Mouse (Mus musculus) left cerebral cortex, postnatal 14 days (tissue): ENCODE data around the gene Smad1. TPM values are rescaled to one million over a fixed set of nuclear protein-coding genes. Genes with fewer than 3 reads are reported as not detected.
A peak's percentile ranks its signal among the peaks of the same experiment; 100 is the strongest.

Experiments
- DNase-seq, 2 experiments: peaks; one replicate each; pipeline ENCODE4 v3.0.0; 2021 to 2022; ENCODE audit warnings: low spot score in 2 of 2, mixed read lengths in 1 of 2
- intact Hi-C: fragments of 180-260 bp; cut with DNase I; formaldehyde crosslinking; loops from one replicate; pipeline ENCODE4 v1.15.1; 2025
- total RNA-seq, 2 experiments: library from RNA; stranded (reverse); gene quantifications; 2 replicates each; pipeline ENCODE4 v1.2.3; 2021

Gene Smad1
- total RNA-seq, 2 experiments from 2014 or later: 31.6 to 33.7 TPM

DNA sequence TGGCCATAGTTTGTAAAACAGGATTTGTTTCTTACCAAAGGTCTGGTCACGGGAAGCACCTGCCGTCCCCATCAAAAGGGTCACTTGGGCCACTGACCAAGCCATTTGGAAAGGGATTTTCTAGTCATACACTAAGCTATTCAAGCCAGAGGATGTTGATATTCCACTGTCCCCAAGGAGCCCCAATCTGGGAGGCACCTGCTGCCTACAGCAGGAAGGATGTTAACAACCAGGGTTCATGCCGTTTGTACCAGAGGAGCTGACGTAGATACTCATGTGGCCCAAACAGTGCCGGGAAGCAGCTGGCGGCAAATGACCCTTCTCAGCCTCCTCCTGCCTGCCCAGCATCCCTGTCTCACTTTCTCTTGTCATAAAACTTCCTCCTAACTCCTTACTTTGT, 73.8 kb downstream of the Smad1 start:
- intact Hi-C loops: no loop called here
- DNase-seq: no peak

DNA sequence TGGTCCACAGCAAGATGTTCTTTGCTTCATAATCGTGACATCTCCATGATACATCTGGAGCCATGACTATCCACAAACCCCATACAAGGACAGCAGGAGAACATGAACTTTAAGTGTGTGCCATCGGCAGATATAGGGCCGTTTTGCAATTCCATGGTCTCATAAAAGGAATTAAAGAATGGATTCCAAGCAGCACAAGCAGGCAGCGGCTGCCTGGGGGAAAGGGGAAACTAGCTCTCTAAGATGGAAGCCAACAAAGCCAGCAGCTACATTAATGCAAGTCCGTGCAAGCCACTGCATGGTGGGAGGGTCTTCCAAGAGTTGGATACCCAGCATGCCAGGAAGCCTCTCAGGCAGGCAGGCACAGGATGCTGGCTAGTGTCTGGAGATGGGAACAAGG, 74.4 kb downstream of the Smad1 start:
- no peak for DNase-seq
- intact Hi-C loops: no loop called here

DNA sequence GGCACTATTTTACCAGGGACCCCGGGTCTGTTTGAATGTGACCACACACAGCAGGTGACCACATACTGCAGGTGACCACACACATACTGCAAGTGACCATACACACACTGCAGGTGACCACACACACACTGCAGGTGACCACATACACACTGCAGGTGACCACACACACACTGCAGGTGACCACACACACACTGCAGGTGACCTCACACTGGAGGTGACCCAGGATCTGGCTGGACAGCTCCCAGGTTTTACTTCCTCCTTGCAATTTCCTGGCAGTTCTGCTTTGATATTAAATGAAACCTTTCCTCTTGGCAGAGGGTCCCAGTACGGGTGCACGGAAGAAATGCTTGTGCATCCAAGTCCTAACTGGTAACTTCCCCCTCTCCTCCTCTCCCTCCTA, 75.3 kb downstream of the Smad1 start:
- intact Hi-C loops: no loop called here
- no peak for DNase-seq

DNA sequence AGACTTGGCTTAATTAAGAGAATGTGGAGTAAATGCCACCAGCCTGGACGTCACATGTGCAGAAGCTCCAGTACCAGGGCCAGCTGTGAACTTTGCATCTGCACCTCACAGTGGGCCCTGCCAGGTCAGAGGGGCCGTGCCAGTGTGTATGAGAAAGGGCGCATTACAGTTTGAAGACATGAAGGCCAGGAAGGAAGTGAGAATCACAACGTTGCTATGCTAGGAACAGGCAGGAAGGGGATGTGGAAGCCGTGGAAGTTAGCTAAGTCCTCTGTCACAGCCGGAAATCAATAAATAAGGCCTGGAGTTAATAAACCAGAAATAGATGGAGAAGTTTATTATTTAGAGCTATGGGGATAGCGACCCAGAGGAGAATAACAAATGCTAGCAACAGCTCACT, 76.2 kb downstream of the Smad1 start:
- intact Hi-C loops: no loop called here
- no peak for DNase-seq

DNA sequence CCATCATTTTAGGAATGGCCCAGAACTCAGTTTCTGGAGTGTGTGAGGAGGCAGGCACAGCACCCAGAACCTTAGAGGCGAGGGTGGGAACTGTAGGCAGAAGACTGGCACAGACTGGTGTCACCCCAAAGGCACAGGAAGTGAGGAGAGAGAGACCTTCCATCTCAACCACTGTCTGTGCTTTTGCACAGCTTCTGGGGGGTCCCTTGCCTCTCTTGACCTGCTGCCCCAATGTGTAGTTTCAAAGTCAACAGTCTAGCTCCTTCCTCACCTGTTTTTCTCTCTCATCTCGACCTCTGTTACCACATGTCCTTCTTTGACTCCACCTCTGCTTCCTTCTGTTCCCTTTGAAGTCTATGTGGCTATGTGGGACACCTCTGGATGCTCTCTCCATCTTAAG, 88.5 kb downstream of the Smad1 start:
- no peak for DNase-seq
- intact Hi-C loops: no loop called here

DNA sequence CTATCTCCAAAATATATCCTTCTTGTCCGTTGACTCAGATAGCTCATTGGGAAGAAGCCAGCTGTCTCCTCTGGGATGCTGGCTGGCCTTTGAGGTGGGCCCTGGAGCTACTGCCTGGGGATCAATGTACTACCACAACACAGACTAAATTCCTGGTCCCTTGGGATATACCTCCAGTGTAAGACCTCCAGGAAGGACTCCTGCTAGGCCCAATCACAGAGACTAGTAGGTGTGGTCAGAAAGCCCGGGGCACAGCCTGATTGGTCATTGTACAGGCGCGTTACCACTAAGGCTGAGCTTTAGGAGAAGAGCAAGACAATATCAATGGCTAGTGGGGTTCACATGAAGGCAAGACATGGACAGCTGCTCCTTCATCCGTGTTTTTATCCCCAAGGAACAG, 93.4 kb downstream of the Smad1 start:
- intact Hi-C loops: no loop called here
- DNase-seq: no peak

DNA sequence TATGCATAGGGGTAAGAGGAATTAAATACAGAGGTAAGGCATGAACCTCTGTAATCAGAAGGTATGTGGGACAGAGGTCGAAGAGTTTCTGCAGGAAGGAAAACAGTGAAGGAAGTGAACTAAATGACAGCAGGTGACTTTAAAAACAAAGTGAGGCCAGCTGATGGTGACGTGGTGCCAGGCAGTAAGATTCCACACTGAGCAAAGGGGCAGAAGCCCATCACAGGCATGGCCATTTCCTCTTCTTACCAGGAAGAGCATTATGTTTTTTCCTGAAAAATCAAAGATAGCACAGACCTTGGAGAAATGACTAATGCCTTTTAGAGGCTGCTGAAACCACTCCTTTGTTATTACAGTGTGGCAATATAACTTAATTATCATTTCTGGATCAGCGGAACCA, 97.8 kb downstream of the Smad1 start:
- no peak for DNase-seq
- intact Hi-C loops: no loop called here

DNA sequence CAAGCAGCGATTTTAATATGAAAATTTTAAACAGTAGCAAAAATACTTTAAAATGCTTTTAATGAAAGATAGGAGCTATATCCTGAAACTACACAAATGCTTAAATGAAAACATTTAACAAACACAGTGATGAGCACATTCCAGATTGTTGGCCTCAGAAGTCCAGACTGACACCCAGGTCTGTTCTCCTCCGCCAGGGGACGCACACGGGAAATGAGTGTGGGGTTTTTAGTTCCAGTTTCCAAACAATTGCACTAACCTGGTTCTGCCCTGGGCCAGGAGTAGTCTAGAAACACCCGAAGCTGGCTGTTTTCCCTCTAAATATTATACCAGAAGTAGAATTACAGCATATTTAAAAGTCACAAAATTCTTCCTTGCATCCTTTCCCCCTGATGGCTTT, 99.6 kb downstream of the Smad1 start:
- DNase-seq: no peak
- intact Hi-C loops: loop anchor here (5.0 kb wide), 2 partner anchors 48 to 188 kb away; no protein-coding TSS in a partner anchor

DNA sequence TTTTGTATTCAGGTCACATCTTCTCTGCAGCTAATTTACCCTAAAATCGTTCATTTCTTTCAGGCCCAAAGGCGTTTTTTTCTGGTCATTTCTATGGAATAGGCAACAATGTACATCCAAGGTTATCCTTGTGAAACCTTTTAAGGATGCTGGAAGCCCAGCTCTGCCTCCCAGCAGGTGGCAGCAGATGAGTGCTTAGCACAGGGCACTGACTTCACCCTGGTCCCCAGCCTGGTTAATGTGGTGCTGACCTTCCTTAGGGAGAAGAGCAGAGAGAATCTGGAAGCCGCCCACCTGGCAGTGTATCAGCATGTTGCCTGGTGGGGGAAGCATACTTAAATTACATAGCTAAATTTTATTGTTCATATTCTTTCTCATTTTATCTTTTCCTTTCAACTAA, 101.6 kb downstream of the Smad1 start:
- intact Hi-C loops: loop anchor here (2.0 to 5.0 kb wide), 3 partner anchors 50 to 287 kb away; no protein-coding TSS in a partner anchor
- peak; percentile 70 to 74 for DNase-seq

DNA sequence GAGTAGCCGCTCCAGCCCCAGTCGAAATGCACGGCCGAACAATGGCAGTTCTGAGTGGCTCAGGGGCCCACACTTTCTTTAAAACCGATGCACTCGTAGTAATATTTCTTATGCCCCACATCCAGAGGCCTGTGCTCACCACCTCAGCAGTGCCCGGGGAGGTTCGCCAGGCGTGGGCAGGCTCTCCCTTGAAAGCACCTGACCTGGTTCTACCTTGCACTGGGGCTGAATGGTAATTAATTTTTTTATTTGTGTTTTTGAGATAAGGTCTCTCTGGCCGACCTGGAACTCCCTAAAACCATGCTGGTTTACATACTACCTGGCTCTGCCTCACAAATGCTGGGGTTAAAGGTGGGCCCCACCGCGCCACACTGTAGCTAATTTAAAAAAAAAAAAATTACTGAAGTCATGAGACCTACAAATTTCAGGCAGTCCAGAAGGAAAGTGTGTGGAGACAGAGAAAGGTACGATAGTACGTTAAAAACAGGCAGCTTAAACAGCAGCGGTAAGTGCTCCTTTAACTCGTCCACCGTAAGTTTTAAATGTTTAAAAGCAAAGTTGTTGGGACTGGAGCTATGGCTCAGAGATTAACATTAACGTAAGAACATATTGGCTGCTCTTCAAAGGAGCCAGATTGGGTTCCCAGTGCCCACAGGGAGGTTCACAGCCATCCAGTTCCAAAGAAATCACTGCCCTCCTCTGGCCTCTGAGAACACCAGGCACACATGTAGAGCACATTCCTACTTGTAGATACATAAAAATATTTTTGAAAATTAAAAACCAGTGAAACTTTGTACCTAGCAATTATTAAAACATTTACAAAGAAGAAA, 103.8 kb downstream of the Smad1 start:
- DNase-seq: no peak
- intact Hi-C loops: loop anchor here (2.0 to 5.0 kb wide), 5 partner anchors 52 to 289 kb away; partner anchors contain the start of genes Smad1 and Zfp827

DNA sequence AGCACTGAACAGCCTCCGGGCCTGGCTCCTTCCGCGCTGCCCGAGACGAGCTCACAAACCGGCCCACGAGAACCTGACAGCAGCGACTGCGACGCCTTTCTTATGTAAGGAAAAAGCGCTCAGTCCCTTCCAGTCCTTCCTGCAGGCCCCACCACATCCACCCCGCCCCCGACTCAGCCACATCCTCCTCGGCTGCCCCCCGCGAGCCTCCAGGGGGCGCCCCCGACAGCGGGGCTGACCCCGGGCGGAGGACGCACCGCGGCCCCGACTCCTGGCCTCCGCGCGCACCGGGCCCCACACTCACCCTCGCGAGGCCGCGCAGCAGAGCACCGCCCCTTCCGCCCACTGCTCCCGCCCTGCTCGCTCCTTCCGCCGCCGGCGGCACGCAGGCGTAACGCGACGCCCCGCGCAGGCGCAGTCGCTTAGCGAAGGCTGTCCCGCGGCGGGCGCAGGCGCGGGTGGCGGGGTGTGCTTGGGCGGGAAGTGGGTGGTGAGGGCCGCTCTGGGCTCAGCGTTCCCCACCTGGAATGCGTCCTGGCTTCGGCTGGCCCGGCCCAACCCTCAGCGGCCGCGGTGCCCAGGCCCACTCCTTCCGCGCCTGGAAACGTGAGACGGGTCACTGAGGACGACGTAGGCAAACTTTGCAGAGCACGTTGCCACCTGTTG, 104.6 kb downstream of the Smad1 start, which contains the start of gene Mmaa:
Mmaa (minus strand) TSS at position 328 of the 666 bp plus-strand sequence.
- intact Hi-C loops: loop anchor here (2.0 to 5.0 kb wide), 5 partner anchors 53 to 1227 kb away; partner anchors contain the start of genes Smad1 and Zfp827
- peak; percentile 95 to 96 for DNase-seq

DNA sequence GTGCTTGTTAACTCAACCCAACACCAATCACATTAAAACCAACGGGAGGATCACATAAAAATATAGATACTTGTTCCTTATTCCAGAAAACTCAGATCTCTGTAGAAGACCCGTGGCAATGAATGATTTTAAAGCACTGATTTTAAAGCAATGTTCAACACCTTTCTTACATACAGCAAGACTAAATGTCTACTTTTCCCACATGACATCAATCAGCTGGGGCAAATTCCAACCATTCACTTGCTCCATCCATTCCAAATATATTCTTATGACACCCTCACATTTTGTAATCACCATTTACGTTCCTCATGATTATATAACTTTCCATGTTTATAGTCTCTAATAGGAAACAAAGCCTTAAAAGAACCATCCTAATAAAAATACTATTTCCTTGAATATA, 105.5 kb downstream of the Smad1 start:
- intact Hi-C loops: loop anchor here (2.0 to 5.0 kb wide), 3 partner anchors 105 to 1227 kb away; partner anchors contain the start of genes Smad1 and Zfp827

DNA sequence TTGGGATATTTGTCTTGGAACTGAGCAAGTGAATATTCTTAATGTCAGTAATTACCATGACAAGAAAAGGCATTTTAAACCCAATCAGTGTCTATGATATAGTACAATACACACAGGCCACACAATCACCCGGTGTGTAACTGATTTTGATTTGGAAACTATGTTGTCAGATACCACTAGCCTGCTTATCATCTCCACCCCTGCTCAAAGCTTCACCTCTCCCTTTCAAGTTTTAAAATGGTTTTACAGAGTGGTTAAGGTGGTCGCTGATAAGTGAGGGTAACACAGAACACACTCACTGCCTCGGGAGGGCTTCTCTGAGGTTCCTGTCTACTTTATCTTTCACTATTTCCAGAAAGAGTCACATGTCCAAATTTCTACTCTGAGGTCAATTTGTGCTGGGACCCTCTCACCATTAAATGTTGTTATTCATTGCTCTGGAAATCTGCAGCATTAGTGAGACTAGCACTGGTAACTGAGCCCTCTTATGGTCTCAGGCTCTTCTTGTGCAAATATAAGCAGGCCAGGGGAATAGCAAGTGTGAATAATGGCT, 106.5 kb downstream of the Smad1 start:
- intact Hi-C loops: loop anchor here (5.0 kb wide), 1 partner anchor 1225 kb away; no protein-coding TSS in a partner anchor
- no peak for DNase-seq

More for the DNA sequence above, 105.5 kb downstream of the Smad1 start:
- DNase-seq: no peak

DNA sequence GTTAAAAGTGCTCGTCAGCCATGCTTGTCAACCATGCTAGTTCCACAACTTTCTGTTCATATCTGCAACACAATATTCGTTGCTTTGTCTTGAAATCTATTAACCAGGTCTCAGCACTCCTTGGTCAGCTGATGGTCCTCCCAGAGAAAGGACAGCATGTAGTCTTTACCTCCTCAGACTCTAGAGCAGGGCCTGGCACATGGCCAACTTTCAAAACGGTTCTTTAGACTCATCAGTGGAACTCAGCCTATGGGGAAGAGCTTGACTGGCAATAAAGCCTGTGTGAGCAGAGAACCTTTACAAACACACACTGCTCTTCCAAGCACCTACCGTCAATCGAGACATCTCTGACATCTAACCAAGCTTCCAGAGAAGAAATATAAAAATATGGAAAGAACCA, 109.7 kb downstream of the Smad1 start:
- DNase-seq: no peak
- intact Hi-C loops: no loop called here

DNA sequence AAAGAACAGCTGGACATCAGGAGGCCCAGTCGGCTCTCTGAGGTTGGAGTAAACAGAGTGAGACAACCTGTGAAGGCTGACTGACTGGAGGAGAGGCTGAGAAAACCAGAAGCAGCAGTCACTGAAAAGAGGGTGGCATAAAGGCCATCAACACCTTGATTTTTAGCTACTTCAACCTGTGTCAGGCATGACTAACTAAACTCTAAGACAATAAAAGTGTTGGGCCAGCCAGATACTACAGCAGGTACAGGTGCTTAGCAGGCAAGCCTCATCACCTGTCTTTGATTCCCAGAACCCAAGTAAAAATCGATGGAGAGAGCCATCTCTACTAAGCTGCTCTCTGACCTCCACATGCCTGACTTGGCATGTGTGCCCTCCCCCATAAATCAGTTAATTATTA, 110.6 kb downstream of the Smad1 start:
- intact Hi-C loops: no loop called here
- no peak for DNase-seq

Other genes with a start within 250 kb of the Smad1 start
- not detected for gene 1700011L22Rik, start 150.9 kb downstream of the Smad1 start, total RNA-seq
- gene Mmaa, start 104.6 kb downstream of the Smad1 start, total RNA-seq: 10 to 100 TPM; 22.1 to 24.2 TPM
- 10 to 100 TPM; 36.8 to 44.4 TPM for gene Otud4, start 240.1 kb upstream of the Smad1 start, total RNA-seq